Mouse (Mus musculus) natural killer cell, adult 2 months (primary cell): Measurements from ENCODE around the gene Sox5.

Source experiments
- DNase-seq, 2 experiments: peaks; one replicate each; pipeline ENCODE4 v3.0.0; 2022; ENCODE audit warnings: low spot score in 2 of 2

Gene Sox5

DNA sequence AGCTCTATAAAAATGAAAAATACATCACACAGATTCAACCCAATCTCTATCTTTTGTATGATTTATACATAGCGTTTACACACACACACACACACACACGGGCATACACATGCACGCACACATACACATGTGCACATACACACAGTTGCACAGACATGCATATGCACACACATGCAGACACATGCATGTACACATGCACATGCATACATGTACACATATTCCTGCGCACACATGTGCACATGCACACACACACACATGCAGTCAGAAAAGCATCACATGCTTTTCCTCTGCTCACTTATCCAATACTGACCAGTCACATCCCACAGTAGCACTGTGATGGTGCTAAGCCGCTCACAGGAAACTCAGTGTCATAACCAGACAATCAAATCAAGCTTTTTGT, 730.5 kb downstream of the Sox5 start:
- DNase-seq, result no peak

DNA sequence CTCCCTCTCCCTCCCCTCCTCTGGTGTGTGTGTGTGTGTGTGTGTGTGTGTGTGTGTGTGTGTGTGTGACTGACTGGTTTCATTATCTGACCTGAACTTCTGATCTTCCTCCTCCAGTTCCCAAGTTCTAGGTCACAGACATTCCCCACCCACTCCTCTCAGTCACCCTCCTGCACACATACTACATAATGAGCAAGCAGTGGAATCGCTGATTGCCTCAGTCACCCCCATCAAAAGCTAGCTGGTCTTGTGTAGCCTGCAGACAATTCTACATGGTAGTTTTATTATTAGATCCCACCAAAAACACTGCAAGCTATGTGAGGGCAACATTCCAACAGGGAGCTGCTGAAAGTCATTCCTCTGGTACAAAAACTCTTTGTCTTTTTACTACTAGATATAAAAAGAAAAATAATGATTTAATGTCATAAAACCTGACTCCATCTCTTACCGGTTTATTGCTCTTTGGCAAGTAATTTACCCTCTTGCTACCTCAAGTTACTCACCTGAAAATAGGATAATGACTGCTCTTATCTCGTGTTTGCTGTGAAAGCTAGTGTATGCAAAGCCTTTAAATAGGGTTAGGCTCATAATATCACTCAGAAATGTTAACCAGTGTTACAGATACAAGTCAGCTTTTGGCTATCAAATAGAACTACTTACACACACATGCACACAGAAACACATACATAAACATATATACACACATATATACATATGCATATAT, 733.4 kb downstream of the Sox5 start:
- DNase-seq, result no peak

GRCm38 (mm10) chr6:144045503-144045902, 736.3 kb downstream of the Sox5 start:
- no peak for DNase-seq

DNA sequence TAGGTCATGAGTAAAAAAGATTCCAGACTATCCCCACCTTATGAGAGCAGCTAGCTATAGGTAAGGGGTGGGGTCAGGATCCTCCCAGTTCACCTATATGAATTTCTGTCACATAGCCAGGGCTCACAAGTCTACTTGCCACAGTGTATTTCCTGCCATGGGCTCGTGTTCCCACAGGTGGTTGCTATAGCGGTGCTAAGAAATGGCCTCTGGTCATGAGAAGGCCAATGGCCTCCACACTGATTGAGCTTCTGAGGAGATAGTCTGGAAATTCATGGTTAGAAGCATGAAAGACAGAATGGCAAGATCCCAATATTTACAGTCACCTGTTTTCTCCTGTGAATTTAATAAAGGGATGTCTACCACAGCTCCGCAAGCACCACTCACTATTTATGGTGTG, 737.4 kb downstream of the Sox5 start:
- DNase-seq, result no peak

DNA sequence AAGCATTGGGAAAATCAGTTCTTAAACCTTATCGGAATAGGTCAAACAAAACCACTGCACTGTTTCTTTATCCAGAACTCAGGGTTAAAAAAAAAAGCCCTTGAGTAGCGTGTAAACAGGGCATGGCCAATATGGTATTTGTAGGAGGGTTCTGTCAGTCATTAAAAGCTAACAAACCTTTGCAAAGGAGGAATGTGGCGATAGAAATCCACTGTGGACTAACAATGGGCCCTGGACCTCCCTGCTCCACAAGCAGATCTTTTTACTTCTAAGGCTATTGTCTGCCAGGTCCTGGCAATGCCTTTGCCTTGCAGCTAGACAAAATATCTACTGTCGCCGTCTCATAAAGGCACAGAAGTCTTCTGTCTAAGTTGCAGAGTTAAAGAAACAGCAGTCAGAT, 738.8 kb downstream of the Sox5 start:
- DNase-seq, result no peak

- no peak for DNase-seq
Measured at GRCm38 (mm10) chr6:144041941-144042340, 739.8 kb downstream of the Sox5 start.

- DNase-seq, result no peak
Measured at GRCm38 (mm10) chr6:144041188-144041587, 740.6 kb downstream of the Sox5 start.

GRCm38 (mm10) chr6:144040349-144040748, 741.4 kb downstream of the Sox5 start:
- DNase-seq, result no peak

GRCm38 (mm10) chr6:144039221-144039620, 742.6 kb downstream of the Sox5 start:
- no peak for DNase-seq

DNA sequence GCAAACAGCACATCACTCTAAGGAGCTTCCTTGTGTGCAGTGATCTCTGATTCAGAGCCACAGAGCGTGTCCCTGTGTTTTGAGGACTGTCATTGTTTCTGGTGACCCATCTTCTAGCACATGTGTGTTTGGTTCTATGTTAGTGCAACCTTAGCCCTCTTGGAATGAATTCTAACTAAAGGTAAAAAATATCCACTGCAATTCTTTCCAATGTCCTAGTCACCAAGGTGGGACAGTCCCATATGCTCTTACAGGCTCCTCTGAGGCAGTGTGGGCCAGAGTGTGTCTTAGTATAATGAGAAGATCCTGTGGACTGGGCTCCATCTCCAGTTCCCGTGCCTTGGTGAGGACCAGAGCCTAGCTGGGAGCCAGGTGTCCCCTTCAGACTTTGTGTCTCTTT, 748.6 kb downstream of the Sox5 start:
- no peak for DNase-seq

- DNase-seq, result no peak
Measured at GRCm38 (mm10) chr6:144016929-144017328, 764.8 kb downstream of the Sox5 start.

GRCm38 (mm10) chr6:144011880-144012524, 769.8 kb downstream of the Sox5 start:
- DNase-seq, result no peak

DNA sequence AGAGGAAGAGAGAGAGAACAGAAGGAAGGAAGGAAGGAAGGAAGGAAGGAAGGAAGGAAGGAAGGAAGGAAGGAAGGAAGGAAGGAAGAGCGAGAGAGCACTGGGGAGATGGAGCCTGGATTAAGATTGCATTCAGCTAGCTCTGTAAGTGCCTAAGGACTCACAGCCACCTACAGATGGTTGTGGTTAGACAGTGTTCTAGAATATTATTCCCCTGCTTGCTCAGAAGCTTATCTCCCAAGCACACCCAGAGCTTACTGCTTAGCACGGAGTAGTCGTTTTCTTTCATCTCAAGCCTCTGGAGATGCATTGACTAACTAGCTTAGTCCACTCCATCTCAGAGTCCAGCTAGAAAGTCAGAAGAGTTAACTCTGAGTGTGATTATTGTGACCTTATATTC, 770.8 kb downstream of the Sox5 start:
- no peak for DNase-seq

DNA sequence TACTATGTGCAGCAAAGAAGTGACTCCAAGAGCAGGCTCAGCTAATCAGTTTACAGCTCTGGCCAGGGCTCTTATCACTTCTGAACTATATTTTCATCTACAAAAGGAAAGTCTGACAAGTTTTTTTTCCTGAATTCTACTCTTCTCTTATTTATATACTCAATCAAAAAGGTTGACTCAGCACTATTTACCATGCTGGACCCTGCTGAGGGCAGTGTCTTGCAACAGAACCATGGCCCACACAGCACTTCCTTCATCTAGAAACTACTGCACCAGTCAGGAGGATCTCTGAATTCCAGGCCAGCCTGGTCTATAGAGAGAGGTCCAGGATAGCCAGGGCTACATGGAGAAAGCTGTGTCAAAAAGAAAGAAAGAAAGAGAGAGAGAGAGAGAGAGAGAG, 771.5 kb downstream of the Sox5 start:
- no peak for DNase-seq

GRCm38 (mm10) chr6:144005132-144005531, 776.6 kb downstream of the Sox5 start:
- no peak for DNase-seq

- DNase-seq, result no peak
Measured at GRCm38 (mm10) chr6:143998201-143998600, 783.6 kb downstream of the Sox5 start.

DNA sequence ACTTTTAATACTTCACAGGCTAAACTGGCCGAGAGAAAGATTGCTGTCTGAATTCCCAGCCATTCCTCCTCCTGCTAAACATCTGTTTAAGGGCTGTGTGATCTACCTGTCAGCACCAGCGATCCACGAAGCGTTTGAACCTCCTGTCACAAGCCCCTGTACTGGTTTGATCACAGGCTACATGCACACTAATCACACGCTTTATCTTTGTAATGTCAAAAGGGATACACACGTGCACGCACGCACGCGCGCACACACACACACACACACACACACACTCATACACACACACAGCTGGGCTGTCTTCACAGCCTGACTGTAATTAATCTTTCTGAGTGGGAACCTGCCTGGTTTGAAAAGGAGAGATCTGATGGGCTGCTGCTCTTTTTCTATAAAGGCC, 784.2 kb downstream of the Sox5 start:
- DNase-seq, result no peak

DNA sequence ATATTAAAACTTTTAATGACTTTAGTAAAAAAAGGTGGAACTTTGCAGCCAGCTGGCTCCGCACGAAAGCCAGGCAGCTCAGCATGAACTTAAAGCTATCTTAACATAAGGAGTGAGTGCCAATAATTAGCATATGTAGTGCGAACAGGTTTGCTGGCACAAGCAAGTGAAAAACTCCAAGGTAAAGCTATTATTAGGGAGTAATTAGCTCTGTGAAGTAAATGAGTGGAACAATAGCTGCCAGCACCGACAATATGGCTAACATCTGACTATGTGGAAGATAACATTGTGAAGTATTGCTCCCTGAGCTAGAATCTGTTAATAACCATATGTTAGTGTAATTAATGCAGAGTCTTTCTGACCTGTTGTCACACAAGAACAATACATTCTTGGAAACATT, 786.7 kb downstream of the Sox5 start:
- DNase-seq, result no peak

- DNase-seq, result no peak
Measured at GRCm38 (mm10) chr6:143987548-143987947, 794.2 kb downstream of the Sox5 start.

GRCm38 (mm10) chr6:143980131-143980530, 801.6 kb downstream of the Sox5 start:
- DNase-seq, result no peak

DNA sequence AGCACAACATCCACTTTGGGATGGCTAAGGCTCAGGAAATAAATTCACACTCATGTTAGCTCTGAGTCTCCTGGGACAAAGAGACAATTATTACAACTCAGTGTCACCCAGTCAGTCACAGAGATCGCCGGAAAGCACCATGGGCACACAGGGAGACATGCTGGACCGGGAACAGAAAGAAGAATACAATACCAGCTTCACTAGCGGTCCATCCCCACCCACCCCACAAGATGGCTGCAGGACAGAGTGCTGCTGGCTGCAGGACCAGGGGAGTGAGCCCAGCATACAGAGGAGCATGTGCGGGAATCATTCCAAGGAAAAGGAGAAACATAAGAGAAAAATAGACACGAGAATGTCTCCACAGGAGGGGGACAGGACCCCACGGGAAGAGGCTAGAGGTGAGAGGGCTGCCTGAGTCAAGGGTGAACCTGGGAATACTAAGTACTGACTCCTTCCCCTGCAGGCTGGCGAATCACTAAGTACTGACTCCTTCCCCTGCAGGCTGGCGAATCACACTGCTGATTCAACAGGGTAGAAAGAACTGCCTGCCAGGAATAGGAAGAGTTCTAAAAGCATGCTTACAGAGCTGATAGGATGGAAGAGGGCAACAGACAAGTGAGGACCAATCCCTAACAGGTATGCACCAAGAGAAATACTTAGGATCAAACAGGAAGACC, 813.9 kb downstream of the Sox5 start:
- DNase-seq, result no peak

GRCm38 (mm10) chr6:143960487-143960886, 821.3 kb downstream of the Sox5 start:
- no peak for DNase-seq

DNA sequence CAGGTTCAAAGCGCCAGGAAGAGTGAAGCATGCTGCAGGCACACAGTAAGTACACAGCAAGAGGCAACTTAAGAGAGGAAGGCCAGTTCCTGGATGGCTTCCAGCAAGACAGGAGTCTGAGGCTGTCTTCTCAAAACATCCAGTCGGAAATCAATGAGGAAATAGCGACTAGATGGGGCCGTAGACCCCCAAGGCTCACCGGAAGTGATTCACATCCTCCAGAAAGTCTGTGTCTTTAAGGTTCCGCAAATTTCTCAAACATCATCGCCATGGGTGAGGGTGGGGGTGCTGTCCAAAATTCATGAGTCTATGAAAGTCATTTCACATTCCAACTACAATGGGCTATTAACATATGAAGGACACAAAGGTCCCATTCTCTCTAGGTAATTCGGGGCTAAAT, 821.7 kb downstream of the Sox5 start:
- no peak for DNase-seq
